Mouse (Mus musculus): ENCODE results near the gene S100a4. TPM values are rescaled to one million over a fixed set of nuclear protein-coding genes. Genes with fewer than 3 reads are reported as not detected.

Gene S100a4
- polyA plus RNA-seq, 1 experiment = 69.1 TPM

- DNase-seq (ENCODE audit: low read depth) = no peak
These were observed 3.5 kb upstream of the S100a4 start for GRCm38 (mm10) chr3:90600036-90600435.

DNA sequence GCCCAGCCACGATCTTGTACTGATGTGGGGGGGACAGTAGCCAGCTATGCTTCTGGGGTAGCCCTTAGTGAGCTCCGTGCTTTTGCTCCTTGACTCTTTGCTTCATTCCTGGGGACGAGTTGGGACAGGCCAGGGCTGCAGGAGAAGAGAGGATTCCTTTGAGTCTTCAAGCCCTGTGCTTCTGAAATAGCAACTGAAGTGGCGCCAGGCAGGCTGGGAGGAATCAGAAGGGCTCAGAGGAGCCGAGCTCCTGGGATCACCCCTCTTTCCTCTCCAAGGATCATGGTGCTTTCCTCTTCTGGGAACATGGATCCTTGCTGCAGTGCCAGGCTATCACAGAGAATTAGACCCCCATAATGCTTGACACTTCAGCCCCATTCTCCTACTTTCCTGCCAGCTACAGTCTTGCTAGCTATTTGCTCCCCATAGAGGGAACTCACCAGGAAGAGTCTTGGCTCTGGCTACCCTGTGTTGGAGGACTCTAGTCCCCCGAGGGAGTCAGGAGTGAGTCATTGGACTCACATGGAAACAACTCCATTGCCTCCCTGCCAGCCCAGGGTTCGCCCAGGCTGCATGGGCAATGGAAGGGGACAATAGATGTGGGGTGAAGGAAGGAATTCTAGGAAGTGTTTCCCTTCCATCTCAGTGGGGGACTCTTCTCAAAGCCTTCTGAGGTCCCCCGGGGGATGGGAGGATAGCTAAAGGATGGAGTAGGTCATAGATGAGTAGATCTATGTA, 2.9 kb upstream of the S100a4 start:
- DNase-seq (ENCODE audit: low read depth) = no peak

DNA sequence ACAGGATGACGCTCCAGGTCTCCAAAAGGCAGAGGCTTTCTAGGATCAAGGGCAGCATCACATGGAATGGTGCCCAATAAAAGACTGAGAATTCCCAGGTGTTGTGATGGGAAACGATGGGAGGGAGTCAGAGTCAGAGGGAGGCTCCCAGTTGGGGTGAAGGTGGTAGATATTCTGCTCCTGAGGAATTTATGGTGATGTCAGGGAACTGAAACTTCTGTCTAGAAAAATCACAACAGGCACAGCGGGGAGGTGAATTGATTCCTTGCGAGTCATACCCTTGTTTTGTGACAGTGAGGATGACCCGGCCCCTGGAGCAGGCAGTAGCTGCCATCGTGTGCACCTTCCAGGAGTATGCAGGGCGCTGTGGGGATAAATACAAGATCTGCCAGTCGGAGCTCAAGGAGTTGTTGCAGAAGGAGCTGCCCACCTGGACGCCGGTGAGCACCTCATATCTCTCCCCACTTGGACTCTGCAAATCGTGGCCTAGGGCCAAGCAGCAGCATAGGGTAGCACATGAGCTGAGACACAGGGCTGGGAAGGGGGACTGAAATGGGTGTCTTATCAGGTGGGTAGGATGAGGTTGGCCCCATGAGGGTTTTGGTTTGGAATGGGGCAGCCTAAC, 2.0 kb upstream of the S100a4 start, which contains the start of gene Gm42674:
TSS of gene Gm42674 (plus strand) at position 419 of the 625 bp plus-strand sequence.
- no peak for DNase-seq (ENCODE audit: low read depth)

DNA sequence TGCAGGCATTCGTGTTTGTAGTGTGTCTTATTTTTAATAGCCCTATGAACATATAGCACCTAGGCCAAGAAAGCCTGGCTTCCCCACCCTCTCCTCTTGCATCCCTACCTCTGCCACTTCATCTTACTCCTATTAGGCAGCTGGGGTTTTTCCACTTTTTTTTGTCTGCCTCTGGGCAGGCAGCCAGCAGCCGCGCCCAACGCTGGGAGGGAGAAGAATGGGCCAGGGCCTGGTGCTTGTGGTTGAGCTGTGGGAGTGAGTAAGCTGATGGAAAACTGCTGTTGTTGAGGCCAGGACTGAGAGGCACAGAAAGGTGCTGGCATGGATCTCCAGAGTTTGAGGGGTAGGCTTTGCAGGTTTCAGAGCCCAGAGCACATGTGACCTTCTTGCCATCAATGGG, 845 bp downstream of the S100a4 start:
- DNase-seq (ENCODE audit: low read depth) = no peak

- DNase-seq (ENCODE audit: low read depth) = no peak
These were observed 1.5 kb downstream of the S100a4 start for GRCm38 (mm10) chr3:90605049-90605448.

- DNase-seq (ENCODE audit: low read depth) = no peak
These were observed 2.2 kb downstream of the S100a4 start for GRCm38 (mm10) chr3:90605736-90606135.

GRCm38 (mm10) chr3:90606185-90606584, 2.6 kb downstream of the S100a4 start:
- DNase-seq (ENCODE audit: low read depth) = no peak

- no peak for DNase-seq (ENCODE audit: low read depth)
These were observed 3.8 kb downstream of the S100a4 start for GRCm38 (mm10) chr3:90607361-90607760.

GRCm38 (mm10) chr3:90608223-90608622, 4.7 kb downstream of the S100a4 start, which contains the start of gene S100a5:
Gene S100a5 (plus strand): TSS chr3:90608523.
- DNase-seq (ENCODE audit: low read depth) = no peak

- DNase-seq (ENCODE audit: low read depth) = no peak
These were observed 5.5 kb downstream of the S100a4 start for GRCm38 (mm10) chr3:90609102-90609501.

GRCm38 (mm10) chr3:90611494-90611893, 7.9 kb downstream of the S100a4 start:
- no peak for DNase-seq (ENCODE audit: low read depth)

- DNase-seq (ENCODE audit: low read depth) = no peak
These were observed 8.5 kb downstream of the S100a4 start for GRCm38 (mm10) chr3:90612061-90612460.

GRCm38 (mm10) chr3:90612728-90613291, 9.2 kb downstream of the S100a4 start, which contains the start of gene S100a6:
Gene S100a6 (plus strand): TSS chr3:90612882.
- no peak for DNase-seq (ENCODE audit: low read depth)

DNA sequence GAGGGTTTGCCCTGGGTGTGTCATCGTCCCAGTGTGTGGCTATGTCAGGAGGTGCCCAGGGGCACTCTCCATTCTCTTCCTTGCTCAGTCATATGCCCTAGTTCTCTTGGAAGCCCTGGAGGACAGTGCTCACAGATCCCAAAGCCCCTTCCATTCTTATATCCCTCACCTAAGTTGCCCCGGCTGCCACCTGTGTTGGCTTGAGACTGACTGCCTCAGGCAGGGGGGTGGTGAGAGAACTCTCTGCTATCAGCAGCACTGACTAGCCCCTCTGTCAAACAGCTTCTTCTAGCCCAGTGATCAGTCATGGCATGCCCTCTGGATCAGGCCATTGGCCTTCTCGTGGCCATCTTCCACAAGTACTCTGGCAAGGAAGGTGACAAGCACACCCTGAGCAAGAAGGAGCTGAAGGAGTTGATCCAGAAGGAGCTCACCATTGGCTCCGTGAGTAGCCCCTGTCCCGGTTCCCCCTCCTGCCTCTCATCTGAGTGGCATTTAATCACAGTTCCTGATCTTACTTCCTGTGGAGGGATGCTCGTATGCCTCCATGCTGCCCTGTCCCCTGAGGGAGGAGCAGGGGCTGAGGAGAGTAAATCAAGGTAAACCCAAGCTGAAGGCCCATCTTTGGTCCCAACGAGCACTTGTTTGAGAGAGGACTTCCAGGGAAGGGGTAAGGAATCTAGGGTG, 10.0 kb downstream of the S100a4 start:
- no peak for DNase-seq (ENCODE audit: low read depth)

DNA sequence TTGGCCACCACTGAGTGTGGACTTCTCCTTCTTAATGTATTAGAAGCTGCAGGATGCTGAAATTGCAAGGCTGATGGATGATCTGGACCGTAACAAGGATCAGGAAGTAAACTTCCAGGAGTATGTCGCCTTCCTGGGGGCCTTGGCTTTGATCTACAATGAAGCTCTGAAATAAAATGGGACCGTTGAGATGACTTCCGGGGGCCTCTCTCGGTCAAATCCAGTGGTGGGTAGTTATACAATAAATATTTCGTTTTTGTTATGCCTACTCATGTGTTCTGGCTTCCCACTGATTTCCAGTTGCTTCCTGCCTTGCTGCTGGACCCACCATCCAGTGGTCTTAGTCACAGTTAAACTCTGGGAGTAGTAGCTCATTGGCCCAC, 10.6 kb downstream of the S100a4 start:
- DNase-seq (ENCODE audit: low read depth) = no peak

DNA sequence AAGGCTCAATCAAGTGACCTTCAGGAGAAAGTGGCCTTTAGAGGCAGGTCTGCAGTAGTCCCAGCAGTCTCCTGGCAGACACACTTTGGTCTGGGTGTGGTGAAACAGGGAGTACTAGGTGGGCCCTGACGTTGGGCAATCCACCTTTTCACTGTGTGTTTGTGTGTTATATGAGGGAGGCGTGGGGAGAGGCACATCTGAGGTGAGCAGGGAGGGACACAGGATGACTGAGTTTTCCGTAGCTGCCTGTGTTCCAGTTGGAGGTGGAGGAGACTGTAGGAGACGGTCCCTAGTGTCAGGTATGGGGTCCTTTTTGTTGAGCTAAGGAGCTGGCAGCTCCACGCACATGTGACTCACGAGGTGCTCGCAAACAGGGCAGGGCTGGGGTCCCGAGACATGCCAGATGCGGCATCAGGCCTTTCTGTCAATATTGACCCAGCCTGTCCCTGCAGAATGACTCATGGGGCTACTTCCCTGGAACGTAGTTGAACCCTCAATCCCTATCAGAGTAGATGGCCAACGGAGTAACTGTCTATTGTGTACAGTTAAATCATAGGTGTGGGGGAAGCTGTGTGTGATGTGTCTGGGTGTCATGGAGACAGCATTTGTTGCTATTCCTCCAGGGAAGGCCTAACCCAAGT, 11.2 kb downstream of the S100a4 start:
- no peak for DNase-seq (ENCODE audit: low read depth)

GRCm38 (mm10) chr3:90615415-90615814, 11.8 kb downstream of the S100a4 start:
- DNase-seq (ENCODE audit: low read depth) = no peak

DNA sequence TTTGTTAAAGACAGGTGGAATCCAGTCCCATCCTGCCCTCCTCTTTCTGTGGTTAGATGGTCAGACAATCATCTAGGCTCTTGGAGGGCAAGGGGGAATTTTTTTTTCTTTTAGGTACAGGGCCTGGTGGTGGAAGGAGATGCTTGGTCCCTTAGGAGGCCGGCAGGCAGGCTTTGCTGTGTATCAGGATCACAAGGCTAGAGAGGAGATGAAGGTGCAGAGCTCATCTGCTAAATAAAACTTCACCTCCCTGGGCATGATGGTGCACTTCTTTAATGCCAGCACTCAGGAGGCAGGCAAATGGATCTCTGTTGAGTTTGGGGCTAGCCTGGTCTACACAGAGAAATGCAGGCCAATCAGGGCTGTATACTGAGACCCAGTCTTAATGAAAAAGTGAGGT, 12.3 kb downstream of the S100a4 start:
- no peak for DNase-seq (ENCODE audit: low read depth)

GRCm38 (mm10) chr3:90617586-90617985, 14.0 kb downstream of the S100a4 start:
- DNase-seq (ENCODE audit: low read depth) = no peak

DNA sequence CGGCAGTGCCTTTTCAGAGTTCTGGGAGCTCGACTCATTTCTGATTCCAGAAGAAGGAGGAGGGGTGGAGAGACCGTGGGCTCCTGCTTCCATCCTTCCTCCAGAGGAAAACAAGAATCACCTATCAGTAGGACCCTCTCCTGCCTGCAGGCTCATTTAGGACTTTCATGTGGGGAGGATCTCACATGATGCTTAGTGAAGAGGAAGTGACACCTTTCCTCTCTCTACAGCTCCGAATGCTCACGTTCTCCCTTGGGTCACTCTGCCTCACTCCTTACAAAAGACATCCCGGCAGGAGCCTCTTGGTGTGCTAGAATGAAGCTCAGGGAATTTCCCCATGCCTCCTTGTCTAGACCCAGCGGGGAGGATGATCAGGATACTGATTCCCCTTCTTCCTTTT, 18.0 kb downstream of the S100a4 start:
- no peak for DNase-seq (ENCODE audit: low read depth)

- DNase-seq (ENCODE audit: low read depth) = no peak
These were observed 20.0 kb downstream of the S100a4 start for GRCm38 (mm10) chr3:90623435-90624071.

Data from gonadal fat pad, adult 2 months (tissue).